ENCODE assay signal across 1 mouse cellular context in genomic region chr11:120990126-120990781, GRCm38 (mm10).
TF ChIP-seq lines count a peak whose summit lies in the region.

No protein-coding gene starts in this region.

TF ChIP-seq in CH12.LX, 34 proteins besides CTCF, POLR2A, EP300 and RAD21 (continued from another document):
- TF ChIP-seq PAX5 (IDR thresholded peaks at IDR 0.05; ENCODE audit: low read length) (no peak), RCOR1 (conservative IDR thresholded peaks at IDR 0.05; ENCODE audit: low read depth, low read length) (no peak), KAT2A (IDR thresholded peaks at IDR 0.05; ENCODE audit: insufficient replicate concordance, low read length) (no peak), NELFE (IDR thresholded peaks at IDR 0.05; ENCODE audit: low read depth, low read length) (no peak), ZNF384 (IDR thresholded peaks at IDR 0.05; ENCODE audit: low read depth, low read length) (no peak), ZC3H11A (IDR thresholded peaks at IDR 0.05; ENCODE audit: low read depth, low read length) (no peak), MAFK (IDR thresholded peaks at IDR 0.05; ENCODE audit: insufficient replicate concordance, low read length) (no peak), SIN3A (IDR thresholded peaks at IDR 0.05; ENCODE audit: low read length) (peak; percentile 81; the same call in 1 of the 2 replicates), MXI1 (IDR thresholded peaks at IDR 0.05; ENCODE audit: low read depth, low read length) (peak; percentile 93), CHD2 (IDR thresholded peaks at IDR 0.05; ENCODE audit: low read length) (peak; percentile 56), ZMIZ1 (IDR thresholded peaks at IDR 0.05; ENCODE audit: low read depth, low read length) (no peak), CHD1 (IDR thresholded peaks at IDR 0.05; ENCODE audit: low read depth, low read length) (no peak), TCF12 (IDR thresholded peaks at IDR 0.05; ENCODE audit: low read depth, low read length) (no peak), BHLHE40 (IDR thresholded peaks at IDR 0.05; ENCODE audit: low read depth, low read length) (no peak), ELF1 (IDR thresholded peaks at IDR 0.05; ENCODE audit: low read depth, low read length) (no peak), IRF4 (IDR thresholded peaks at IDR 0.05; ENCODE audit: low read depth, low read length) (no peak), GABPA (IDR thresholded peaks at IDR 0.05; ENCODE audit: insufficient replicate concordance, low read depth, low read length) (no peak), NRF1 (IDR thresholded peaks at IDR 0.05; ENCODE audit: low read depth, low read length) (no peak), MEF2A (IDR thresholded peaks at IDR 0.05; ENCODE audit: borderline replicate concordance, low read depth, low read length) (no peak), MAX (IDR thresholded peaks at IDR 0.05; ENCODE audit: low read length) (peak; percentile 70), E2F4 (IDR thresholded peaks at IDR 0.05; ENCODE audit: insufficient replicate concordance, low read depth, low read length) (no peak), POLR2AphosphoS2 (IDR thresholded peaks at IDR 0.05; ENCODE audit: low read depth, low read length) (no peak), SMC3 (IDR thresholded peaks at IDR 0.05; ENCODE audit: low read depth, low read length) (no peak), MYC (IDR thresholded peaks at IDR 0.05; ENCODE audit: low read depth, low read length) (no peak), TBP (conservative IDR thresholded peaks at IDR 0.05; ENCODE audit: low read depth, low read length) (no peak), UBTF (IDR thresholded peaks at IDR 0.05; ENCODE audit: low read depth, low read length) (no peak), HCFC1 (IDR thresholded peaks at IDR 0.05; ENCODE audit: low read depth, low read length) (0 out of 2 replicates have a peak, but pooled peaks have one; percentile 23), USF2 (conservative IDR thresholded peaks at IDR 0.05; ENCODE audit: low read depth, low read length) (no peak), USF1 (IDR thresholded peaks at IDR 0.05; ENCODE audit: low read depth, low read length) (no peak), JUND (conservative IDR thresholded peaks at IDR 0.05; ENCODE audit: low read depth, low read length) (no peak), ETS1 (conservative IDR thresholded peaks at IDR 0.05; ENCODE audit: low read depth, low read length) (no peak), MAZ (IDR thresholded peaks at IDR 0.05; ENCODE audit: low read depth, low read length) (peak; percentile 53)
